Mouse (Mus musculus) E14TG2a.4 (cell line): ENCODE measurements around the gene Cpxm1.

ENCODE experiments used
- H3K27me3 ChIP-seq: 2 replicates; pipeline ENCODE4 v1.6.1; 2014; ENCODE audit warnings: low read length, control low read depth; ENCODE audit not compliant: insufficient read depth
- H3K36me3 ChIP-seq: 2 replicates; pipeline ENCODE4 v1.6.1; 2014; ENCODE audit warnings: low read length, control low read depth; ENCODE audit not compliant: insufficient read depth
- H3K4me1 ChIP-seq: replicated peaks from 2 replicates; pipeline ENCODE4 v1.6.1; 2014; ENCODE audit warnings: low read depth, low read length, control low read depth
- H3K4me3 ChIP-seq: replicated peaks from 2 replicates; pipeline ENCODE4 v1.5.1; 2014; ENCODE audit warnings: mild to moderate bottlenecking, low read length
- H3K9me3 ChIP-seq: 2 replicates; pipeline ENCODE4 v1.6.1; 2014; ENCODE audit warnings: low read length, control low read depth
- CTCF ChIP-seq: conservative IDR thresholded peaks from 2 replicates; pipeline ENCODE4 v1.5.1; 2014; ENCODE audit warnings: low read length
- NANOG ChIP-seq: IDR thresholded peaks from 2 replicates; pipeline ENCODE4 v1.6.1; 2014; ENCODE audit warnings: borderline replicate concordance, low read length, mixed read lengths
- POU5F1 ChIP-seq: IDR thresholded peaks from 2 replicates; pipeline ENCODE4 v1.6.1; 2014; ENCODE audit warnings: low read length, borderline replicate concordance

The Cpxm1 gene

GRCm38 (mm10) chr2:130425112-130425511 is 27.7 kb upstream of the Cpxm1 start:
- TF ChIP-seq POU5F1: no peak
- TF ChIP-seq NANOG: no peak
- no peak for TF ChIP-seq CTCF
- peaks cover 39% of the 10 kb centered on the region for H3K4me1 ChIP-seq
- peak overlapping the region; percentile 92 for H3K4me3 ChIP-seq
- peaks cover 14% of the 10 kb centered on the region for H3K27me3 ChIP-seq
- H3K9me3 ChIP-seq: no peaks in the 10 kb centered on the region
- peaks cover 39% of the 10 kb centered on the region for H3K36me3 ChIP-seq

- TF ChIP-seq CTCF (peak; percentile 16), POU5F1 (no peak)
- Histone ChIP-seq H3K36me3 (peaks cover 42% of the 10 kb centered on the region), H3K27me3 (peaks cover 14% of the 10 kb centered on the region), H3K9me3 (no peaks in the 10 kb centered on the region), H3K4me3 (peak within 1 kb of the TSS; percentile 92), H3K4me1 (peaks cover 39% of the 10 kb centered on the region)
Observed at GRCm38 (mm10) chr2:130424126-130424853, 26.9 kb upstream of the Cpxm1 start, which contains the start of the genes Vps16 and Pced1a. Vps16 (plus strand) TSS chr2:130424339. Pced1a (minus strand) TSS chr2:130424701.

- peak overlapping the region; percentile 92 for H3K4me3 ChIP-seq
- H3K27me3 ChIP-seq: peaks cover 14% of the 10 kb centered on the region
- H3K9me3 ChIP-seq: no peaks in the 10 kb centered on the region
- peaks cover 39% of the 10 kb centered on the region for H3K4me1 ChIP-seq
- peaks cover 49% of the 10 kb centered on the region for H3K36me3 ChIP-seq
- TF ChIP-seq NANOG (no peak), POU5F1 (no peak), CTCF (no peak)
Observed at GRCm38 (mm10) chr2:130423397-130424125, 26.2 kb upstream of the Cpxm1 start.

- Histone ChIP-seq H3K27me3 (peaks cover 14% of the 10 kb centered on the region), H3K4me3 (peak overlapping the region; percentile 39), H3K4me1 (peaks cover 30% of the 10 kb centered on the region), H3K36me3 (peaks cover 45% of the 10 kb centered on the region), H3K9me3 (no peaks in the 10 kb centered on the region)
- TF ChIP-seq POU5F1: no peak
- no peak for TF ChIP-seq NANOG
- no peak for TF ChIP-seq CTCF
Observed at GRCm38 (mm10) chr2:130421781-130422620, 24.6 kb upstream of the Cpxm1 start.

GRCm38 (mm10) chr2:130414094-130414856 is 16.9 kb upstream of the Cpxm1 start:
- Histone ChIP-seq H3K4me1 (peaks cover 9% of the 10 kb centered on the region), H3K4me3 (no peak overlapping the region), H3K36me3 (peaks cover 11% of the 10 kb centered on the region), H3K27me3 (peaks cover 3% of the 10 kb centered on the region; the same call in 1 of the 2 replicates), H3K9me3 (no peaks in the 10 kb centered on the region)
- TF ChIP-seq CTCF (no peak), NANOG (no peak), POU5F1 (no peak)

GRCm38 (mm10) chr2:130412775-130413174 is 15.4 kb upstream of the Cpxm1 start:
- H3K9me3 ChIP-seq: no peaks in the 10 kb centered on the region
- H3K4me3 ChIP-seq: no peak overlapping the region
- TF ChIP-seq NANOG (no peak), CTCF (no peak), POU5F1 (no peak)
- peaks cover 3% of the 10 kb centered on the region; the same call in 1 of the 2 replicates for H3K27me3 ChIP-seq
- H3K4me1 ChIP-seq: peaks cover 15% of the 10 kb centered on the region
- H3K36me3 ChIP-seq: no peaks in the 10 kb centered on the region

- no peak for TF ChIP-seq NANOG
- peak; percentile 97 for TF ChIP-seq CTCF
- H3K36me3 ChIP-seq: no peaks in the 10 kb centered on the region
- peaks cover 17% of the 10 kb centered on the region for H3K4me1 ChIP-seq
Observed at GRCm38 (mm10) chr2:130411558-130412495, 14.5 kb upstream of the Cpxm1 start.

More at GRCm38 (mm10) chr2:130411558-130412495, 14.5 kb upstream of the Cpxm1 start:
- Histone ChIP-seq H3K9me3 (no peaks in the 10 kb centered on the region), H3K27me3 (peaks cover 3% of the 10 kb centered on the region; the same call in 1 of the 2 replicates), H3K4me3 (no peak overlapping the region)
